Mouse (Mus musculus): Measurements from ENCODE around the gene Inafm2.

- TF ChIP-seq POLR2A (IDR thresholded peaks at IDR 0.05; ENCODE audit: insufficient read depth, low read depth, low read length) (no peak), CTCF (IDR thresholded peaks at IDR 0.05; ENCODE audit: insufficient read depth, low read depth, low read length) (no peak)
Observed at GRCm38 (mm10) chr2:118716677-118717076, 28.9 kb upstream of the Inafm2 start.
